Mouse (Mus musculus): ENCODE data around the gene Prkar1b.

GRCm38 (mm10) chr5:139083841-139084240 lies 66.0 kb downstream of the Prkar1b start:
- TF ChIP-seq CTCF (conservative IDR thresholded peaks at IDR 0.05; ENCODE audit: low read length) (no peak), NANOG (IDR thresholded peaks at IDR 0.05; ENCODE audit: borderline replicate concordance, low read length) (no peak), POU5F1 (IDR thresholded peaks at IDR 0.05; ENCODE audit: borderline replicate concordance, low read length) (no peak)
